Mouse (Mus musculus) liver, postnatal 0 days (tissue): ENCODE measurements around the gene Trpm3. TPM values are rescaled to one million over a fixed set of nuclear protein-coding genes. Genes with fewer than 3 reads are reported as not detected.

ENCODE experiments used
- ATAC-seq: fragments of 200-750 bp; cut with Nextera tagmentation; 2 replicates; pipeline ENCODE4 v1.8.0; 2017; ENCODE audit warnings: mild to moderate bottlenecking, moderate library complexity
- DNase-seq: peaks from one replicate; pipeline ENCODE4 v3.0.0-alpha.2; 2016
- H3K27ac ChIP-seq: fragments of 300-500 bp; sonication (generic); 2 replicates; pipeline ENCODE4 v1.5.1; 2014; ENCODE audit warnings: antibody characterized with exemption, moderate library complexity, mild to moderate bottlenecking, low read depth
- H3K27me3 ChIP-seq: fragments of 300-500 bp; sonication (generic); 2 replicates; pipeline ENCODE4 v1.6.1; 2014; ENCODE audit warnings: low read length, control low read depth, mixed read lengths; ENCODE audit not compliant: insufficient read depth
- H3K36me3 ChIP-seq: fragments of 300-500 bp; sonication (generic); replicated peaks from 2 replicates; pipeline ENCODE4 v1.6.1; 2014; ENCODE audit warnings: mild to moderate bottlenecking, control low read depth, low read length, moderate library complexity, mixed read lengths; ENCODE audit not compliant: insufficient read depth
- H3K4me1 ChIP-seq: fragments of 300-500 bp; sonication (generic); 2 replicates; pipeline ENCODE4 v1.6.1; 2014; ENCODE audit warnings: antibody characterized with exemption, mild to moderate bottlenecking, control low read depth; ENCODE audit not compliant: insufficient read depth
- H3K4me2 ChIP-seq: fragments of 300-500 bp; sonication (generic); 2 replicates; pipeline ENCODE4 v1.6.1; 2014; ENCODE audit warnings: low read depth, mild to moderate bottlenecking, low read length, moderate library complexity, mixed read lengths
- H3K4me3 ChIP-seq: fragments of 300-500 bp; sonication (generic); 2 replicates; pipeline ENCODE4 v1.5.1; 2014; ENCODE audit warnings: low read depth, low read length
- H3K9ac ChIP-seq: fragments of 300-500 bp; sonication (generic); replicated peaks from 2 replicates; pipeline ENCODE4 v1.6.1; 2014; ENCODE audit warnings: mild to moderate bottlenecking, moderate library complexity
- H3K9me3 ChIP-seq: fragments of 300-500 bp; sonication (generic); 2 replicates; pipeline ENCODE4 v1.6.1; 2016; ENCODE audit warnings: mild to moderate bottlenecking, control low read depth, low read length, mixed read lengths
- CTCF ChIP-seq: sonication (generic); IDR thresholded peaks from 2 replicates; pipeline ENCODE4 v1.5.1; 2016; ENCODE audit warnings: antibody characterized with exemption, low read depth
- EP300 ChIP-seq: IDR thresholded peaks from 2 replicates; pipeline ENCODE4 v1.6.1; 2016; ENCODE audit warnings: antibody characterized with exemption, low read depth, mild to moderate bottlenecking
- WGBS: fragments of 180-500 bp; shearing (Covaris S2); extraction: QIAGEN DNeasy Blood & Tissue Kit; methylation state at CpG from one replicate; pipeline ENCODE4 v1.1.7; 2014; ENCODE audit not compliant: insufficient replicate concordance; 5-methylcytosine and 5-hydroxymethylcytosine counted together
- polyA plus RNA-seq: library from polyadenylated mRNA; unstranded; fragments of >200 nt; fragmentation: Nextera tagmentation; extraction: Ambion mirVana; gene quantifications from 2 replicates; pipeline ENCODE4 v1.2.1, GENCODE M21; 2015

The Trpm3 gene
- polyA plus RNA-seq, 1 experiment from 2014 or later = 0.02 TPM

DNA sequence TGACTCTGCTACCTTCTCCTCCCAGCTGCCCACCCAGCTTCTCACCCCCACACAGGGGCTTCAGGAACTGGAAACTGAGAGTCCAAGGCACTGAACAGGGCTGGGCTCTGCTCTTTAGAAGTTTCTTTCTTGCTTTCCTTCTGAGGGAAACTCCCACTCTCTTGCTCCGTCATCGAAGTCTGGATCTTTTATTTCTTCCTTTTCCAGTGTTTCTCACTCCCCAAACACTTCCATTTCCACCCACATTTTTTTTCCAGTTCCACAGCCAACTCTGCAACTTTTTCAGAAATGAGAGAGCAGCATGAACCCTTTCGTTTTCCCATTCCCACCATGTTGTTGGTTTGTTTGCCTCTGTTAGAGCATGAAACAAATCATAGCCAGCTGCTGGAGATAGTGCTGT is 650.9 kb downstream of the Trpm3 start:
- Histone ChIP-seq H3K4me1 (no peaks in the 10 kb centered on the region), H3K27ac (no peak overlapping the region), H3K4me3 (no peak overlapping the region), H3K27me3 (no peaks in the 10 kb centered on the region), H3K9ac (no peak overlapping the region), H3K9me3 (no peaks in the 10 kb centered on the region), H3K36me3 (no peaks in the 10 kb centered on the region), H3K4me2 (no peak overlapping the region)
- WGBS = 66% methylated on average over 3 of the region's 3 CpGs
- no peak for DNase-seq
- TF ChIP-seq CTCF (no peak), EP300 (no peak)
- ATAC-seq = no peak

DNA sequence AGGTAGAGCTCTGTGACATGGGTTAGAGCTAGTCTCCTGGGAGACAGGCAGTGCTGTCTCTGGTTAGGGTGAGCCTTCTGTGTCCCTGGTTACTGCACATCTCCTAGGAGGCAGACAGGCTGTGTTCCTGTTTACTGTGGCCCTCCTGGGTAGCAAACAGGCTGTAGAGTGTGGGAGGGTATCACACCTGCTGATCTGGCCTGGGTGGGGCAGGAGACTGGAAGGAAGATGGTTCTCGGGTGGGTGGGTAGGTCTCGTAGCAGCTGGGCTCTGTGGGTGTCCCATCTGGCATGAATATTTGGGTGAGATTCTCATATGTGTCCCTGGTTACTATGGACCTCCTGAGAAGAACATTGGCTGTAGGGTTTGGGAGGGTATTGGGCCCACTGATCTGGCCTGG is 658.1 kb downstream of the Trpm3 start:
- DNase-seq (no peak), ATAC-seq (no peak)
- WGBS = 88% methylated on average over 2 of the region's 2 CpGs
- H3K27me3 ChIP-seq = no peaks in the 10 kb centered on the region
- no peaks in the 10 kb centered on the region for H3K36me3 ChIP-seq
- no peak overlapping the region for H3K4me3 ChIP-seq
- H3K4me1 ChIP-seq = no peaks in the 10 kb centered on the region
- no peaks in the 10 kb centered on the region for H3K9me3 ChIP-seq
- H3K27ac ChIP-seq = no peak overlapping the region
- TF ChIP-seq CTCF = no peak
- no peak for TF ChIP-seq EP300
- no peak overlapping the region for H3K9ac ChIP-seq
- H3K4me2 ChIP-seq = no peak overlapping the region

GRCm38 (mm10) chr19:22800471-22800870 is 661.6 kb downstream of the Trpm3 start:
- Histone ChIP-seq H3K27ac (no peak overlapping the region), H3K36me3 (no peaks in the 10 kb centered on the region), H3K9ac (no peak overlapping the region), H3K4me2 (no peak overlapping the region), H3K27me3 (no peaks in the 10 kb centered on the region), H3K4me3 (no peak overlapping the region), H3K9me3 (no peaks in the 10 kb centered on the region), H3K4me1 (no peaks in the 10 kb centered on the region)
- no peak for ATAC-seq
- WGBS = 31% methylated on average over 5 of the region's 5 CpGs
- TF ChIP-seq CTCF (no peak), EP300 (no peak)
- DNase-seq = no peak

DNA sequence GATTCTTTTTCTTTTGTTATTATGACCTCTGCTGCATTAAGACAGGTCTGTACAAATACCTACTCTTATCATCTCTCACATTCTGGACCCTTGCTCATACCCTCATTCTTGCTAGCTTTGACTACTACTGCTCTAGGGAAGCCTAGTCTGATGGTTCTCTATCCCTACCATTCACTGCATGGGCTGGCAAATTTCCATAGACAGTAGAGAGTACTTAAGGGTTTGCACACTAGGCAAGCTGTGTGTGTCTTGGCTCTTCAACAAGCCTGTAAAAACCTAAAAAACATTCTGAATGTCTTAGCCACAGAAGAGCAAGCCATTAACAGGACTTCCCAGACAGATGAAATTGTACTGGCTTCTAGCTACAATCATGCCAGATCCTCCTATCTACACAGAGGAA is 664.5 kb downstream of the Trpm3 start:
- no peak for DNase-seq
- H3K27ac ChIP-seq = no peak overlapping the region
- no peaks in the 10 kb centered on the region for H3K27me3 ChIP-seq
- no peaks in the 10 kb centered on the region for H3K9me3 ChIP-seq
- no peak for TF ChIP-seq EP300
- no peak for TF ChIP-seq CTCF
- no peak overlapping the region for H3K4me3 ChIP-seq
- H3K4me1 ChIP-seq = no peaks in the 10 kb centered on the region
- H3K4me2 ChIP-seq = no peak overlapping the region
- H3K9ac ChIP-seq = no peak overlapping the region
- H3K36me3 ChIP-seq = no peaks in the 10 kb centered on the region
- no peak for ATAC-seq

DNA sequence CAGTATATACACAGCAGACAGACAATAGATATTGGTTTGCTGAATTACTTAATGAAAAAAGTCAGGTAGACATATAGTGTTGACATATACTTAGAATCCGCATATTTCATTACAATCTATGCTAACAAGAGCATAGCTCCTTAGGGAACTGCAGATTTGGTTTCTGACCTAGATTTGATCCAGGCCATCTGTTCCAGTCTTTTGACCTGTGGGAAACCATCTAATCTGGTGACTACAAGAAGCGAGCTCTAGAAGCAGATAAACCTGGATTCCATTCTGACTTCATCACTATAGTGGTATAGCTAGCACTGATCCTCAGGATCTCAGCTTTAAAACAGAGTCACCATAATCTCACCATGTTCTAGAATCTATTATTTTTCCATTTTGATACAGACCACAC is 665.5 kb downstream of the Trpm3 start:
- 56% methylated on average over 2 of the region's 2 CpGs for whole genome bisulfite sequencing
- ATAC-seq (no peak), DNase-seq (no peak)
- Histone ChIP-seq H3K27ac (no peak overlapping the region), H3K9me3 (no peaks in the 10 kb centered on the region), H3K4me3 (no peak overlapping the region), H3K36me3 (no peaks in the 10 kb centered on the region), H3K27me3 (no peaks in the 10 kb centered on the region), H3K4me2 (no peak overlapping the region), H3K4me1 (no peaks in the 10 kb centered on the region), H3K9ac (no peak overlapping the region)
- TF ChIP-seq EP300 (no peak), CTCF (no peak)

- Histone ChIP-seq H3K4me3 (no peak overlapping the region), H3K9ac (no peak overlapping the region), H3K4me2 (no peak overlapping the region), H3K9me3 (no peaks in the 10 kb centered on the region), H3K27ac (no peak overlapping the region), H3K36me3 (no peaks in the 10 kb centered on the region), H3K27me3 (no peaks in the 10 kb centered on the region), H3K4me1 (no peaks in the 10 kb centered on the region)
- no peak for DNase-seq
- TF ChIP-seq CTCF (no peak), EP300 (no peak)
- ATAC-seq = no peak
- 74% methylated on average over 3 of the region's 3 CpGs for WGBS
These were observed 671.4 kb downstream of the Trpm3 start for GRCm38 (mm10) chr19:22810247-22810646.

DNA sequence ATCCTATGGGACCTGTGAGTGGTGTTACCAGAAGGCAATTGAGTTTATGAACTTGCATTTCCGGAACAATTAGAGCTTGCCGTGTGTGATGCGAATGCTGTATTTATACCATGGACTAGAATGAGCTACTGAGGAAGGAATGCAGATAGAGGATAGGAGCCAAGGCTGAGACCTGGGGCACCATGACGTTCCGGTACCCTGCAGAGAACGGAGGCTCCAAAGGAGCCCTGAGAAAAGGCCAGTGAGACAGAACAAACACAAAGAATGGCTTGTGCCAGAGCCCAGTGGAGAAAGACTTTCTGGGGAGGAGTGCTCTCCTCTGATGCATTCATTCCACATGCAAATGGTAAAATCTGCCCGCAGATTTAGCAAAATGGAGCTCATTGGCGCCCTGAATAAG is 682.9 kb downstream of the Trpm3 start:
- Histone ChIP-seq H3K9me3 (no peaks in the 10 kb centered on the region), H3K4me1 (no peaks in the 10 kb centered on the region), H3K27ac (no peak overlapping the region), H3K27me3 (no peaks in the 10 kb centered on the region), H3K4me3 (no peak overlapping the region), H3K9ac (no peak overlapping the region), H3K36me3 (no peaks in the 10 kb centered on the region), H3K4me2 (no peak overlapping the region)
- TF ChIP-seq EP300 (no peak), CTCF (no peak)
- DNase-seq (no peak), ATAC-seq (no peak)
- 78% methylated on average over 8 of the region's 8 CpGs for WGBS
